Mouse (Mus musculus): ENCODE results near the gene Slfn9. TPM values are rescaled to one million over a fixed set of nuclear protein-coding genes. Genes with fewer than 3 reads are reported as not detected.
"Not testable (repeated sequence)": the region's sequence is repeated elsewhere in the genome, so short reads cannot be mapped to it uniquely, and the experiment has no call there.

The Slfn9 gene
- under 1 TPM; 0.69 to 0.87 TPM for total RNA-seq (2021)
- long read RNA-seq, experiment 1 = 0 reads
- long read RNA-seq, experiment 2 = 0 reads

DNA sequence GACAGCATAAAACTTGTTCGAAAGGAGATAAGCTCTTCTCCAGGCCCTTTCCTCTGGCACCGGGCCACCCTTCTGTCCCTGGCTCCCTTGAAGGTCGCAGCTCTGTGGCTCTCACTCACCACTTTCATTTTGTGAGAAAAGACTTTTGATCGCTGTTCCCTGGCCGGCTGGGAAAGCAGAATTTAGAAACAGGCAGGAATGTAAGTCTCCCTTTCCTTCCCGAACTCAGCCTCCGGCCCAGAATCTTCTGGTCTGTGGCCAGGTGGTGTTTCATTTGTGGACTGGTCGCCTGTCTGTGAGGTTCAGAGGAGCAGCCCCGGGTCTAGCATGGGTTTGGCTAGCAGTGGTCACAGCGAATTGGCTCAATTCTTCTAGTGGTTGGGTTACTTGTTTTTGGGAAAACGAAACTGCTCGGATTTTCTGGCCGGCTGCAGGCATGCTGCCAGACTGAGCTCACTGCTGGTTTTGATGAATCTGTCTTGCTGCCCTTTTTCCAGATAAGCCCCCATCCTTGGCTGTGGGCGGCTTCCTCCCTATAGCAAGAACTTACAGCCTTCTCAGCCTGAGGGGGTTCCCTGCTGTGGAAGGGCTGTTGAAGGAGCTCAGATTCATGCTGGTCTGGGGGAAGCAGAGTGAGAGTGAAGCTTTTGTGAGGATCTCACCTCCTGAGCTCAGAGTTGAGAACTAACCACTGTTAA lies at the start of gene Slfn9:
Gene Slfn9, minus strand, starts transcription at position 362 of the 698 bp plus-strand sequence.
- peak; percentile 67 to 73 for DNase-seq

DNA sequence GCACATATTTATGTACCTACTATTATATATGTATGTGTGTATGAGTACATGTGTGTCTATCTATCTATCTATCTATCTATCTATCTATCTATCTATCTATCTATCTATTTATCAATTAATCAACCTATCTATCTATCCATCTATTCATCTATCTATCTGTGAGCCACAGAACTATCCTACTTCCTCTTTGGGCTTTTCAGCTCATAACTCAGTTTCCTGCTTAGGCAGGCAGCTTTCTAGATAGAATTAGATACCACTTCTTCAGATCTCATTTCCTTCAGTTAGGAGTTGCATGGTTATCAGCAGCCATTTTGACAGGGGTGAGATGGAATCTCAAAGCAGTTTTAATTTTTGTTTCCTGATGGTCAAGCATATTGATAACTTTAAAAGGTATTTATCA lies 49.4 kb upstream of the Slfn9 start:
- DNase-seq = no peak

DNA sequence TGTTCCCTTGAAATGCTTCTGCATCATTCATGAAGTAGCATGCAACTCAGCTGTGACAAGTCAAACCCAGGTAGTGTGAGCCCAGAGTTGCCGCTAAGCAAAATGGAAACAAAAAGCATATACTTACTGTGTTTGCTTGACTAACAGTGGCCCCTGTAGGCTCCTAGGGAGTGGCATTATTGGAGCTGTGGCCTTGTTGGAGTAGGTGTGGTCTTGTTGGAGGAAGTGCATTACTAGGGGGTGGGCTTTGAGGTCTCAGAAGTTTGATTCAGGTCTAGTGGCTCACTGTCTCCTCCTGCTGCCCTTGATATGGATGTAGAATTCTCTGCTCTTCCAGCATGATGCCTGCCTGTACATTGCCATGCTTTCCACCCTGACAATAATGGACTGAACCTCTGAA lies 48.7 kb upstream of the Slfn9 start:
- no peak for DNase-seq

DNA sequence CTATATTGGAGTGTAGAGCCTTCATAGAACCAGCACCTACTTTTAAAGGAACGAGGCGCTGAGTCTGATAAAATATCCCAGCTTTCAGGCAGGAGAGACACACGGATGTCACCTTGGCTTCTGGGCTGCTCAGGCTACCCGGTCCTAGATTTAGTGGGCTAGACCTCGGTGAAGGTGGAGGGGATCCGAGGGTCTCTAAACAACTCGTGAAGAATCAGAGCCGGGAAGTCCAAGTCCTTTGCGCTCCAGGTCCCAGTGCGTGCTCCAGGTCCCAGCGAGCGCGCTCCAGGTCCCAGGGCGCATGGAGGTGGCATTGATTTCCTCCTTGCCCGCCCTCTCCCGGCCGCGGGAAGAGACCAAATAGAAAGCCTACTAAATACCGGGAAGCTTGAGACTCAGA lies 48.2 kb upstream of the Slfn9 start:
- peak in 1 of 2 experiments; percentile 10 for DNase-seq

DNA sequence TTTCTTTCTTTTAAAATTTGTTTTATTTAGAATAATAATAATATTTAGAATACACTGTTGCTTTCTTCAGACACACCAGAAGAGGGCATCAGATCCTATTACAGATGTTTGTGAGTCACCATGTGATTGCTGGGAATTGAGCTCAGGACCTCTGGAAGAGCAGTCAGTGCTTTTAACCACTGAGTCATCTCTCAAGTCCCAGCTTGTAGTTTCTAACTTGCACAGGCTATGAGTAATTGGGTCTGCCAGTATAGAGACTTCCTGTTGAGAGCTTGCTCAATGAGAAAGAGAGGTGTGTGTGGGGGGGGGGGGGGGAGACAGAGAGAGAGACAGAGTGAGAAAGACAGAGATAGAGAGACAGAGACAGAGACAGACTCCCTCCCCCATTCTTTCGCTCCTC lies 47.5 kb upstream of the Slfn9 start:
- no peak for DNase-seq

DNA sequence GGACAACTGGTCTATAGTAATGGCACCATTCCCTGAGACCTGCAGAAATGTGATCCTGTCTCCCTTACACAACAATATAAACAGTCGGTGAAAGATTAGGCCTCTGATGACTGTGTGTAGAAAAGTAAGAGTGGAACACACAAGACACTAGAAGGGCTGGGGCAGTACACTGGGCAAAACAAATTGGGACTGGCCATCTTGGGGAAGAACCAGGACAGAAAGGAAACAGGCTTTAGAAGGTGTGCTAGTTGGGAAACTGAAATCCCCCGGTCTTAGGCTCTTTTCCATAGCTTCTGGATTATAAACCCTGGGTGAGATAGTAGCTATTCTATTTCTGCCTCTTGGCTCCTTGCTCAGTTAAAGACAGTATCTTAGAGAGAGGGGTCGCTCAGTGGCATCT lies 47.1 kb upstream of the Slfn9 start:
- not testable (repeated sequence) for DNase-seq

DNA sequence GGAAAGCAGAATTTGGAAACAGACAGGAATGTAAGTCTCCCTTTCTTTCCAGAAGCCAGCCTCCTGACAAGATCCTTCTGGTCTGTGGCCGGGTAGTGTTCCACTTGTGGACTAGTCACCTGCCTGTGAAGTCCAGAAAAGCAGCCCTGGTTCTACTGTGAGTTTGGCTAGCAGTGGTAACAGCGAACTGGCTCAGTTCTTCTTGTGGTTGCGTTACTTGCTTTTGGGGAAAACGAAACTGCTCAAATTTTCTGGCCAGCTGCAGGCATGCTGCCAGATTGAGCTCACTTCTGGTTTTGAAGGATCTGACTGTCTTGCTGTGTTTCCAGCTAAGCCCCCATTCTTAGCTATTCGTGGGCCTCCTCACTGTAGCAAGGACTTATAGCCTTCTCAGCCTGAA lies 29.0 kb upstream of the Slfn9 start, which contains the start of gene Slfn8:
Gene Slfn8, minus strand, starts transcription at position 190 of the 400 bp plus-strand sequence.
- DNase-seq = peak; percentile 70 to 72

DNA sequence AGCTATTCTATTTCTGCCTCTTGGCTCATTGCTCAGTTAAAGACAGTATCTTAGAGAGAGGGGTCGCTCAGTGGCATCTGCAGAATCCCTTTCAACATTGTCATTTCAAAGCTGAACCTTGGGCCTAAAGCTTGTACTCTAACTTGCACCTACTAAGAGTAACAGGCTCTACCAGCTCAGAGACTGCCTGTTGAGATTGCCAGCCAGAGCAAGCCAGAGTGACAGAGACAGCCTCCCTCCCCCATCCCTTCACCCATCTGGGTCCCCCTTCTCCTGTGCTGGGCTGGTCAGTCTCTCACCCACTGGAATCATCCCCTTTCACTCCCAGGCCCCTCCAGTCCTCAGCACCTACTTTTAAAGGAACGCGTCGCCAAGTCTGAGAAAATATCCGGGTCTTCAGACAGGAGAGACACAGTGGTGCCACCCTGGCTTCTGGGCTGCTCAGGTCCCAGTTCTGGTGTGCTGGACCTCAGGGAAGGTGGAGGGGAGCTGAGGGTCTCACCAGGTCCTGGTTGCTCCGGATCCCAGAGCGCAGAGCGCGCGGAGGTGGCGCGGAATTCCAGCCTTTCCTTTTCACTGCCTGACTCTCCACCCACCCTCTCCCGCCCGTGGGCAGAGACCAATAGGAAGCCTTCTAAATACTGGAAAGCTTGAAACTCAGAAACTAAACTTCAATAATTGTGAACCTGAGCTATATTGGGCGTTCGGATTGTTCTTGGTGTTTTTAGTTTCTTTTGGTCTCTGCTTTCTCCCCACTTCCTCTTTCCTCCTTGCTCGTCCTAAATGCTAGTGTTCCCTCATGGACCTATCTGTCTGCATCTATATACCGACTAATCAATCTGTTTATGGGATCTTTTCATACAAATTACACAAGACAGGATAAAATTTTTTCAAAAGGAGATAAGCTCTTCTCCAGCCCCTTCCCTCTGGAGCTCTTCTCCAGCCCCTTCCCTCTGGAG lies 28.2 kb upstream of the Slfn9 start:
- peak in 1 of 2 experiments; percentile 15 for DNase-seq

DNA sequence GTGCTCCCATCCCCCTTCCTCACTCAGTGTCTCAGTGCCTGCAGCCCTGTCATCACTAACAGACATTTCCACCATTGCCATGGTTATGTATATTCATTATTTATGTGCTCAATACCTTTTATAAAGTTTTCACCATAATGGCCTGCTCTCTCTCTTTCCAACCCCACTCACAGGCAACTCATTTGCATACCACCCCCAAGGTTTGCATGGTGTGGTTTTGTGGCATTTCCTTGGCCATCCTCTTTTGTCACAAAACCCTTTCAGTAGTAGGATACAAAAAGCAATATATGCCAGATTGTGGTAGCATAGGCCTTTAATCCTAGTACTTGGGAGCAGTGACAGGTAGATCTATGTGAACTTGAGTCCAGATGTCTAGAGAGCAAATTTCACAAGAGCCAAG lies 24.5 kb upstream of the Slfn9 start:
- DNase-seq = no peak

DNA sequence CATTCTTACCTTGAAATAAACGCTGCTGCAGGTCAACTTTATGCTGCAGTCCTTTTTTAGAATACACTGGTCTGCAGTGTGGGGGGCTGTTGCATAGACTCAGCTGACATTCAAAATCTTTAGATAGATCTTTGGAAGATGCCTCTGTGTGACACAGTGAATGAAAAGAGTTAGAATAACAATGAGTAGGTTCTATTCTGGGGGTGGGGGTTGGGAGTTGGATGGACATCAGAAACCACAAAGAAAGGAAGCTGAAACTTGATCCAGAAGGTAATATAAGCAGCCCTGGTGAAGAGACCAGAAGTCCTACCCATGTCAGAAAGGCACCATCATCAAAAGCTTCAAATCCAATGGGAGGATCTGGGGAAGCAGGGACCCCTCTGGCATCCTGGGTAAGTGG lies 21.7 kb upstream of the Slfn9 start:
- DNase-seq = no peak

DNA sequence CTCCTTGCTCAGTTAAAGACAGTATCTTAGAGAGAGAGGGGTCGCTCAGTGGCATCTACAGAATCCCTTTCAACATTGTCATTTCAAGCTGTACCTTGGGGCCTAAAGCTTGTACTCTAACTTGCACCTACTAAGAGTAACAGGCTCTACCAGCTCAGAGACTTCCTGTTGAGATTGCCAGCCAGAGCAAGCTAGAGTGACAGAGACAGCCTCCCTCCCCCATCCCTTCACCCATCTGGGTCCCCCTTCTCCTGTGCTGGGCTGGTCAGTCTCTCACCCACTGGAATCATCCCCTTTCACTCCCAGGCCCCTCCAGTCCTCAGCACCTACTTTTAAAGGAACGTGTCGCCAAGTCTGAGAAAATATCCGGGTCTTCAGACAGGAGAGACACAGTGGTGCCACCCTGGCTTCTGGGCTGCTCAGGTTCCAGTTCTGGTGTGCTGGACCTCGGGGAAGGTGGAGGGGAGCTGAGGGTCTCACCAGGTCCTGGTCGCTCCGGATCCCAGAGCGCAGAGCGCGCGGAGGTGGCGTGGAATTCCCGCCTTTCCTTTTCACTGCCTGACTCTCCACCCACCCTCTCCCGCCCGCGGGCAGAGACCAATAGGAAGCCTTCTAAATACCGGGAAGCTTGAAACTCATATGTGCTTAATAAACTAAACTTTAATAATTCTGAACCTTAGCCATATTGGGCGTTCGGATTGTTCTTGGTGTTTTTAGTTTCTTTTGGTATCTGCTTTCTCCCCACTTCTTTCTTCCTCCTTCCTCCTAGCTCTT lies 831 bp downstream of the Slfn9 start:
- peak; percentile 59 to 64 for DNase-seq

DNA sequence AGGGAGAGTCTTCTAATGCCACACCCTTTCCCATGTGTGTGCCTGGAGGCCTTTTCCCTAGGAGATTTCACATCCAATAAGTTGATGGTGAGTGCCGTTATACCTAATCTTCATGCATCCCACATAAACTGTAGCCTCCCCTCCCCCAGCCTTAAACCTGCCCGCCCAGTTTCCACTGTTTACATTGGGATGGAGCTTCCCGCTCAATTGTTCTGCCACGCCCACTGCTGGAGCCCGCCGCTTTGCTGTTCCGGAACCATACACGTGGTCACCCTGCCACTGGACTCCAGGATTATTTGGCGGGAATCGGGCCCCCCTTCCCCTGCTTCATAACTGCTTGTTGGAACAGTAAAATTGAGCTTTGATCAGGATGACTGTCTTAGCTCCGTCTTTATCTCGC lies 2.3 kb downstream of the Slfn9 start:
- no peak for DNase-seq

DNA sequence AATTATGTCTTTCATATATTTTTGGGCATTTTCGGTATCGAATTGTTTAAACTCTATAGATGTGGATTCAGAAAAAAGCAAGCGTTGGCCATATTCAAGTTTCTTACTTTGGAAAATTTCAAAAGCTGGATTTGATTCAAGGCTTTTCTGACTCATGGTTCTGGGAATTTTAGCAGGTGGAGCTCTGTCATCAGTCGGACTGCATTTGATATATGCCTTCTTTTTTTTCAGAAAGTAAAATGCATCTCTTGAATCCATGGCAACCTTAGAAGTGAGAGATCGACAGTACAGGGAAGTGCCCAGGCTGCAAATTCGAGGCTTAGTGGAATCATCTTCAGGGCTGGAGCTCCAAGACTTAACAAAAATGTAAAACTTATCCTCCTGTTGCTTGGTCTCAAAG lies 4.0 kb downstream of the Slfn9 start:
- DNase-seq = no peak

DNA sequence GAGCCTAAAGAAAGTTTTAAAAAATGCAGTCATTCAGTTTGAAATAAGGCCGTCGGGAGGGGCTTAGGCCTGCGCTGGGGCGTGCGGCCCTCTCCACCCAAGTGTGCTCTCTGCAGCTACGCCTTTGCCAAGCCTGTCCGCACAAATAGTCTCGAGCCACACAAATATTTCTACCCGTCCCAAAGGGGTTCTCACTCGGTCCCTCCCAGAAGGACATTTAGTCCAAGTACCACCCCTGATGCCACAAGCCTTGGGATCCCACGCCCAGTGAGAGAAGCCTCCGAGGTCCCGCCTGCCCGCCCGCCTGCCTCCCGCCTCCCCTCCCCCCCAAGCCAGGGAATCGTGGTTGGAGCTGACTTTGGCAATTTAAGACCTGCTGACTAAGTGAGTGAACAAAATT lies 8.4 kb downstream of the Slfn9 start:
- DNase-seq = no peak

DNA sequence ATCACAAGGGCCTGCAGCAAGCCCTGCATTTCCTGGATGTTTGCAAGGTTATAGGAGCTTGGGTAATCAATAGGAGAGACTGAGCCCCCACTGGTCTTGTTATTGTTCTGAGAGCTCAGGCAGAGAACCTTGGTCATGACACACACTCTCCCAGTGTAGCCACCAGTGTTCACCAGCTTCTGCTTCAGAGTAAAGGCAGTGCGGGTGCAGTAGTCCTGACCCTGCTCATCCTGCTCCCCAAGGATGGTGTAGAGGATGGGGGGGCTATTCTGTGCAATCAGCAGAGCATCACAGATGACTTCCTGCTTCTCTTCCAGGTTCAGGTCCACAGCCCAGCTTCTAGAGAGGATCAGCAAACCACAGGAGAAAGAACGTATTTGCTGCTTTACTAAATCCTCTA lies 9.2 kb downstream of the Slfn9 start:
- DNase-seq = not testable (repeated sequence)

DNA sequence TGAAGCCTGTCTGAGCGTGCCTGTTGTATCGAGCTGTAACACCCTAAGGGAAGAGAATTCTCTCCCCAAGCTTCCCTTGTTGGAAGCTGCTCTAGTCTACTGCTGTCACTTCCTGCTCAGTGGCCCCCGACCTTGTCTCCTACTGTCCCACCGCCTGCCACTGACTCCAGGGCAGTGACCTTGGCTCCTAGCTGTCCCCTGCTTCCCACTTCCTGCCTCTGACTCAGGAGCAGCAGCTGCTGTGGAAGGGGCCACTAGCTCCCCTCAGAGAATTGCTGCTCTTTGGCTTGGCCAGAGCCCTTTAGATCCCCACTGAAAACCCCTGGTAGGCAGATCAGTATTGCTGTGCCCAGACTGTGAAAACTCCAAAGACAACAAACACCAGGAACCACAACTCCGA lies 17.7 kb downstream of the Slfn9 start:
- peak in 1 of 2 experiments; percentile 63 for DNase-seq

DNA sequence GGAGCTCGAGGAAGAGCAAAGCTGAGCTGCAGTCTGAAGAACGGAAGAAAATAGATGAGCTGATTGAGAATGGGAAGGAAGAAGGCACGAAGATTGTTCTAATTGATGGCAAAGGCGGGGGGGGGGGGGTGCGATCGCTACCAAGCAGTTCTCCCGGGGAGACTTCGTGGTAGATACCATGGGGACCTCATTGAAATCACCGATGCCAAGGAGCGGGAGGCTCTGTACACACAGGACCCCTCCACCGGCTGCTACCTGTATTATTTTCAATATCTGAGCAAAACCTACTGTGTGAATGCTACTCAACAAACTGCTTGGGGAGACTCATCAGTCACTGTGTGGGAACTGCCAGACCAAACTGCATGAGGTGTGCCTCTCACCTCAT lies 20.0 kb downstream of the Slfn9 start:
- no peak for DNase-seq

DNA sequence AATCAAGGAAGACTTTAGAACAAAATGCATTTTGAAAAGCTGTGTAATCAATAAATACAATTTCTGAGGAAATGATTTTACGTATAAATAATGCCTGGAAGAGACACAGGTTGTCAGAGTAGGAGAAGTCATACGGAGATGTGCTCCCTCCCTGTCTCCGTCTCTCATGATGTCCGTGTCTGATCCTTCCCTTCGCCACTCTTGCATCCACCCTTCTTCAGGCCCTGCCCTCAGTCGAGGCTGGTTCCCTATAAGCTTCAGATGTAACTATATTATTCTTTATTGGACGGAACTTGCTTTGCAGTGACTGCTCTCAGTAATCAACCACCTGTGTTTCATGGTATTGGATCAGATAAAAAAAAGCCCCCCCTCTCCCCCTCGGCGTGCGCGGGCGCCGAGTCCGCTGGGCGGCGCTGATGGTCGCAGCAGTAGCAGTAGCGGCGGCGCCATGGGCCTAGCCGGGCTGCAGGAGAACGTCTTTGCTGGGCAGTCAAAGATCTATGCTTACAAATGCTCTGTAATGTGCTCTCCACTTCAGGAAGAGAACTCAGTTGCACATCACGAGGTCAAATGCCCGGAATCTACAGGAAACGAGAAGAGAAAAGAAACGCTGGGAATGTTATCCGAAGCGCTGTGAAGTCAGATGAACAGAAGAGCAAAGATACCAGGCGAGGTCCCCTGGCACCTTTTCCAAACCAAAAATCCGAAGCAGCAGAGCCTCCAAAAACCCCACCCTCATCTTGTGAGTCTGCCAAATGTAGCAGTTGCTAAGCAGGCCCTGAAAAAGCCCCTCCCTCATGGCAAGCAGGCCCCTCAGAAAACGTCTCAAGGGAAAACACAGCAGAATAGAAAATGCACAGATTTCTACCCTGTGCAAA lies 20.7 kb downstream of the Slfn9 start:
- DNase-seq = peak; percentile 45 to 55

DNA sequence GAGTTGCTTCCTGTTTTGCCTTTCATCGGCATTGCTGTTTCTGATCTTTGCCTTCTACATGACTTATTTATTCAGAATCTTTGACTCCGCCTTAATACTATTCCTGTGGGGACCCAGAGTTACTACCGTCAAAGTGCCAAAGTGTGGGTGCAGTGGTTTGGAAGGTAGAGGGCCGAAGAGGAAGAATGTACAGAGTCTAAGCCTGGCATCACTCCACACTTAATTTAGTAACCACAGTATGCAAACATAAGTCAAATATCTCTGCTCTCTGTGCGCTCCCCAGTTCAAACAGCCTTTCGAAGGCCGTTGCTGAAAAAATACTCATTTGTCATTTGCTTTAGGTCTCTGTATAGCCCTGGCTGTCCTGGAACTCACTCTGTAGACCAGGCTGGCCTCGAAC lies 29.4 kb downstream of the Slfn9 start:
- DNase-seq = no peak

DNA sequence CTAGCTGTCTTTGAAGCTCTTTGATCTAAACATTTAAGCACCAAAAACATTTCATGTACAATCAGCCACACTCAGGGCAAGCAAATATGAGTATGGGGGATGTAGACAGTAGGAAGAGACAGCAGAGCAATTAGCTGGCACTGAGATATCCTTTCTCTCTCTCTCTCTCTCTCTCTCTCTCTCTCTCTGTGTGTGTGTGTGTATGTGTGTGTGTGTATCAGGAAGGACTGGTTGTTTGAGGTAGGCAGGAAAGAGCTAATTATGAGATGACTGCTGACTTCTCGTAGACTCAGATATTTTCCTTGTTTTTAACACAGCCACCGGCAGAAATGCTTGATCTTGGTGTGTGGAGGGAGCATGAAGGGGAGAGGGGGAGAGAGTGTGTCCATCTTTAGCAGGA lies 29.9 kb downstream of the Slfn9 start:
- DNase-seq = no peak

DNA sequence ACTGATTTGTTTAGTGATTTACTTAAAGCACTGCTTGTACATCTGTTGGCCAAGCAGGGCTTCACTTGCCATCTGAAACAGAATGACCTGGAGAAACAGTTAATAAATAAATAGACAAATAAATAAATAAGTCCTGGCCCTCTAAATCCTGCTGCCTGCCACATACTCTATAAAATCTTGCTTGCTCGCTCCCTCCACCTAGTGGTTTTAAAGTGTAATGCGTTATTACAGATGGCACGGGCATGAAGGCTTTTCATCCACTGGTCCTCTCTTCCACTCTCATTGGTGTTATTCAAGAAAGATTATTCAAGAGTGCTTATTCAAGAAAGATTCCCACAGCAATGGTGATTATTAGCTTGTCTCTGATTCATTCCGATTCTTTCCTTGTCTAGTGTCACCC lies 32.0 kb downstream of the Slfn9 start:
- peak; percentile 51 to 73 for DNase-seq

Measured in heart, adult 18-20 months (tissue).